Mouse (Mus musculus) lung, embryonic 14.5 days (tissue): Measurements from ENCODE around the gene Eif3i. TPM values are rescaled to one million over a fixed set of nuclear protein-coding genes. Genes with fewer than 3 reads are reported as not detected.
"Not testable (repeated sequence)": the region's sequence is repeated elsewhere in the genome, so short reads cannot be mapped to it uniquely, and the experiment has no call there.

Experiments
- ATAC-seq: fragments of 200-750 bp; cut with Nextera tagmentation; 2 replicates; pipeline ENCODE4 v1.8.0; 2017; ENCODE audit warnings: mild to moderate bottlenecking, moderate TSS enrichment, moderate library complexity; ENCODE audit not compliant: insufficient read depth
- DNase-seq: peaks from one replicate; pipeline ENCODE4 v3.0.0-alpha.2; 2015
- H3K27ac ChIP-seq: fragments of 300-500 bp; sonication (generic); 2 replicates; pipeline ENCODE4 v1.5.1; 2014; ENCODE audit warnings: low read depth, mild to moderate bottlenecking, moderate library complexity
- H3K27me3 ChIP-seq: fragments of 300-500 bp; sonication (generic); 2 replicates; pipeline ENCODE4 v1.6.1; 2014; ENCODE audit warnings: low read length, control low read depth; ENCODE audit not compliant: insufficient read depth
- H3K36me3 ChIP-seq: fragments of 300-500 bp; sonication (generic); 2 replicates; pipeline ENCODE4 v1.6.1; 2014; ENCODE audit warnings: control low read depth; ENCODE audit not compliant: insufficient read depth
- H3K4me1 ChIP-seq: fragments of 300-500 bp; sonication (generic); 2 replicates; pipeline ENCODE4 v1.6.1; 2014; ENCODE audit warnings: antibody characterized with exemption, control low read depth; ENCODE audit not compliant: insufficient read depth
- H3K4me2 ChIP-seq: fragments of 300-500 bp; sonication (generic); 2 replicates; pipeline ENCODE4 v1.6.1; 2014; ENCODE audit warnings: mild to moderate bottlenecking
- H3K4me3 ChIP-seq: fragments of 300-500 bp; sonication (generic); 2 replicates; pipeline ENCODE4 v1.5.1; 2014; ENCODE audit warnings: low read depth, low read length
- H3K9ac ChIP-seq: fragments of 300-500 bp; sonication (generic); 2 replicates; pipeline ENCODE4 v1.6.1; 2014
- H3K9me3 ChIP-seq: fragments of 300-500 bp; sonication (generic); 2 replicates; pipeline ENCODE4 v1.6.1; 2016; ENCODE audit warnings: low read depth, low read length, control low read depth
- CTCF ChIP-seq: IDR thresholded peaks from 2 replicates; pipeline ENCODE4 v1.5.1; 2016; ENCODE audit warnings: antibody characterized with exemption, low read depth
- WGBS: fragments of 180-500 bp; shearing (Covaris S2); extraction: QIAGEN DNeasy Blood & Tissue Kit; methylation state at CpG from one replicate; pipeline ENCODE4 v1.1.7; 2014; 5-methylcytosine and 5-hydroxymethylcytosine counted together
- microRNA-seq: library from miRNA; unstranded; fragments of <30 nt; microRNA quantifications from one replicate; pipeline ENCODE4, GENCODE M21; 2016; ENCODE audit warnings: borderline number of aligned reads
- polyA plus RNA-seq: library from polyadenylated mRNA; unstranded; fragments of >200 nt; fragmentation: Nextera tagmentation; extraction: Ambion mirVana; gene quantifications from 2 replicates; pipeline ENCODE4 v1.2.1, GENCODE M21; 2014

Gene Eif3i
- polyA plus RNA-seq, 1 experiment from 2014 or later = 316 TPM

- no peaks in the 10 kb centered on the region for H3K9me3 ChIP-seq
- no peak for ATAC-seq
- H3K4me2 ChIP-seq = no peak overlapping the region
- H3K4me3 ChIP-seq = no peak overlapping the region
- no peaks in the 10 kb centered on the region for H3K27me3 ChIP-seq
- H3K27ac ChIP-seq = no peak overlapping the region
- H3K4me1 ChIP-seq = no peaks in the 10 kb centered on the region
- no peak for TF ChIP-seq CTCF
- WGBS = 47% methylated on average over 1 of the region's 1 CpGs
- no peaks in the 10 kb centered on the region for H3K36me3 ChIP-seq
- no peak for DNase-seq
- no peak overlapping the region for H3K9ac ChIP-seq
Observed at GRCm38 (mm10) chr4:129550295-129550694, 50.2 kb downstream of the Eif3i start.

GRCm38 (mm10) chr4:129549306-129549705 lies 51.1 kb downstream of the Eif3i start:
- H3K27me3 ChIP-seq = no peaks in the 10 kb centered on the region
- ATAC-seq (no peak), DNase-seq (peak; percentile 62)
- no peaks in the 10 kb centered on the region for H3K9me3 ChIP-seq
- H3K36me3 ChIP-seq = no peaks in the 10 kb centered on the region
- no peak overlapping the region for H3K4me2 ChIP-seq
- WGBS = 95% methylated on average over 2 of the region's 2 CpGs
- TF ChIP-seq CTCF = peak; percentile 51
- no peak overlapping the region for H3K9ac ChIP-seq
- H3K27ac ChIP-seq = no peak overlapping the region
- H3K4me1 ChIP-seq = no peaks in the 10 kb centered on the region
- H3K4me3 ChIP-seq = no peak overlapping the region

GRCm38 (mm10) chr4:129547631-129548030 lies 52.8 kb downstream of the Eif3i start:
- WGBS = 82% methylated on average over 4 of the region's 4 CpGs
- H3K4me3 ChIP-seq, H3K4me1 ChIP-seq, H3K27ac ChIP-seq, H3K4me2 ChIP-seq, H3K9me3 ChIP-seq, H3K27me3 ChIP-seq, H3K9ac ChIP-seq, H3K36me3 ChIP-seq, ATAC-seq, DNase-seq: not testable (repeated sequence)

GRCm38 (mm10) chr4:129544106-129544505 lies 56.3 kb downstream of the Eif3i start:
- no peaks in the 10 kb centered on the region for H3K4me1 ChIP-seq
- H3K4me3 ChIP-seq = no peak overlapping the region
- peaks cover 11% of the 10 kb centered on the region for H3K36me3 ChIP-seq
- no peaks in the 10 kb centered on the region for H3K27me3 ChIP-seq
- TF ChIP-seq CTCF = no peak
- no peak for DNase-seq
- WGBS = 84% methylated on average over 4 of the region's 4 CpGs
- H3K9me3 ChIP-seq = no peaks in the 10 kb centered on the region
- no peak overlapping the region for H3K4me2 ChIP-seq
- no peak for ATAC-seq
- no peak overlapping the region for H3K27ac ChIP-seq
- H3K9ac ChIP-seq = no peak overlapping the region

GRCm38 (mm10) chr4:129542592-129543141 lies 57.8 kb downstream of the Eif3i start, which contains the start of gene Hdac1:
Hdac1 (minus strand) TSS chr4:129542713.
- H3K36me3 ChIP-seq = peaks cover 16% of the 10 kb centered on the region
- peak within 1 kb of the TSS; percentile 80 for H3K4me2 ChIP-seq
- peak; percentile 99 for ATAC-seq
- H3K4me1 ChIP-seq = no peaks in the 10 kb centered on the region
- H3K9ac ChIP-seq = peak within 1 kb of the TSS; percentile 75
- peak; percentile 98 for DNase-seq
- H3K27ac ChIP-seq = peak within 1 kb of the TSS; percentile 72
- TF ChIP-seq CTCF = peak; percentile 34
- no peaks in the 10 kb centered on the region for H3K9me3 ChIP-seq
- peak within 1 kb of the TSS; percentile 75 for H3K4me3 ChIP-seq
- 2% methylated on average over 46 of the region's 46 CpGs for WGBS
- no peaks in the 10 kb centered on the region for H3K27me3 ChIP-seq

Small RNAs within 50 kb of the gene (microRNA-seq; reads per million reads assigned to microRNA genes)
- not detected for gene Mir8119

Other genes with a start within 250 kb of the Eif3i start
- 14.7 and 16.2 TPM in 2 replicates for gene Zbtb8a, start 222.5 kb downstream of the Eif3i start, polyA plus RNA-seq
- 1.3 and 2.8 TPM in 2 replicates for gene Zbtb8b, start 159.8 kb downstream of the Eif3i start, polyA plus RNA-seq
- 20.5 and 20.9 TPM in 2 replicates for gene Bsdc1, start 139.1 kb downstream of the Eif3i start, polyA plus RNA-seq
- not detected in 2 replicates for gene Tssk3, start 109.6 kb downstream of the Eif3i start, polyA plus RNA-seq
- not detected in 2 replicates for gene Fam229a, start 109.5 kb downstream of the Eif3i start, polyA plus RNA-seq
- 799 and 847 TPM in 2 replicates for gene Marcksl1, start 87.1 kb downstream of the Eif3i start, polyA plus RNA-seq
- 243 and 246 TPM in 2 replicates for gene Hdac1, start 57.9 kb downstream of the Eif3i start, polyA plus RNA-seq
- 5.7 and 7.8 TPM in 2 replicates for gene Lck, start 27.0 kb downstream of the Eif3i start, polyA plus RNA-seq
- 2.2 and 2.7 TPM in 2 replicates for gene Fam167b, start 22.1 kb downstream of the Eif3i start, polyA plus RNA-seq
- gene Tmem234, start within 50 bp of the Eif3i start, polyA plus RNA-seq = 187 and 200 TPM in 2 replicates
- gene Dcdc2b, start 13.6 kb upstream of the Eif3i start, polyA plus RNA-seq = 2.1 and 2.5 TPM in 2 replicates
- gene Iqcc, start 18.5 kb upstream of the Eif3i start, polyA plus RNA-seq = 23.6 and 25.8 TPM in 2 replicates
- gene Ccdc28b, start 23.3 kb upstream of the Eif3i start, polyA plus RNA-seq = 43.9 and 46.3 TPM in 2 replicates
- 100 and 109 TPM in 2 replicates for gene Txlna, start 40.4 kb upstream of the Eif3i start, polyA plus RNA-seq
- gene Kpna6, start 72.1 kb upstream of the Eif3i start, polyA plus RNA-seq = 12.3 and 14.9 TPM in 2 replicates
- 28.7 TPM in 2 replicates for gene Tmem39b, start 96.2 kb upstream of the Eif3i start, polyA plus RNA-seq
- gene Khdrbs1, start 141.7 kb upstream of the Eif3i start, polyA plus RNA-seq = 139 and 144 TPM in 2 replicates
- gene Ptp4a2, start 210.6 kb upstream of the Eif3i start, polyA plus RNA-seq = 291 and 336 TPM in 2 replicates